Mouse (Mus musculus) testis, postnatal 10 days (tissue): Measurements from ENCODE around the gene Anapc15.

Experiments used
- DNase-seq: peaks from one replicate; pipeline ENCODE4 v3.0.0; 2021; ENCODE audit warnings: low spot score

The Anapc15 gene

DNA sequence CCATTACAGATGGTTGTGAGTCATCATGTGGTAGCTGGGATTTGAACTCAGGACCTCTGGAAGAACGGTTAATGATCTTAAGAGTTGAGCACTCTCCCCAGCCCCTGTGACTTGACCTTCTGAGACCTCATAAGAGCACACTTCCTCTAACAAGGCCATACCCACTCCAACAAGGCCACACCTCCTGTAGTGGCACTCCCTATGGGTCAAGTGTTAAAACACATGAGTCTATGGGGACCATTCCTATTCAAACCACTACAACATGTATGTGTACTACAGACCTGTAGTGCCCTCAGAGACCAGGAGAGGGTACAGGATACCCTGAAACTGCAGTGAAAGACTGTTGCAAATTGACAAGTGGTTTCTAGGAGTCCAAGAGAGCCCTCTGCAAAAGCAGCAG lies 15.6 kb upstream of the Anapc15 start:
- no peak for DNase-seq

DNA sequence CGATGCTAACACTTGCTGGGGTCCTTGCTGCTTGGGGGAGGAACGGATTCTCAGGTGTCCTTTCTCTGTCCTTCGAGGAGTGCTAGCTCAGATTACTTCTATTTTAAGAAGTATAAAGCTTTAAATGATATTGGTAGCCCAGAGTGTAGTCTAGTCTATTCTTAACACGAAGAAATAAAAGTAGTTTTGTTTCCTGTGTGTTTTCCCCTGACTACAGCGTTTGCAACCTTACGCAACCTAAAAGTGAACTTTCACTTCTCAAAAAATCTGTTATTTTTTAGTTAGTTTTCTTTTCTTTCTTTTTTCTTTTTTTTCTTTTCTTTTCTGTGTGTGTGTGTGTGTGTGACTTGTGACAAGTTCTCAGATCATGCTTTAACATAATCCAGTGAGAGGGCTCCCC lies 11.8 kb upstream of the Anapc15 start:
- no peak for DNase-seq

DNA sequence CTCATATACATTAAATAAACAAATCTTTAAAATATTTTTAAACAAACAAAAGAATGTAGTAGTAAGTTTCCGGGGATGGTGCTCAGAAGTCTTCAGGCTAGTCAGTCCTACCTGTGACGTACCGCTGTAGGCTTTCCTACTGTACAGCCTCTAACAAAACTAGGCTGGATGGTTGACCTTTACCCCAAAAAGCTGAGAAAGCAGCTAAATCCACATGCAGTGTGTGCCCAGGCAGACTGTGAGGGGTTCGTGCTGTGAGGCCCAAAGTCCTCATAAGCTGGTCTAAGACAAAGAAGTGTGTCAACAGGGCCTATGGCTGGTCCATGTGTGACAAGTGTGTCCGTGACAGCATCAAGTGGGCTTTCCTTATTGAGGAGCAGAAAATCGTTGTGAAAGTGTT lies 10.7 kb upstream of the Anapc15 start:
- no peak for DNase-seq

DNA sequence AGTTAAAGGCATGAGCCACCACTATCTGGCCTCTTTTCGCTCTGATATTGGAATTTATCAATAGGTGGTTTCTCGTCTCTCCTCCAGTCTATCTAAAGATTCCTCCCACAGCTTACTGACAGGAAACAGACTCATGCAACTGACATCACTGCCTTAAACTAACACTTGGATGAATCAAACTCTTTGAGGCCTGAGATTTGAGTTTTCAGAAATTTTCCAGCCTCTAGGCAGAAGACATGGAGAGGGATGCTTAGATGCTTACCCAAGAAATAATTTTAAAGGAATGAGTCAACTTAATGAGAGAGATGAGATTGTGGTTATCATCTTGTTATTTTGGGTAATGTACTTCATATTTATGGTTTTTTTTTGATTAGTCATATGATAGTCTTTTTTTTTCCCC lies 9.7 kb upstream of the Anapc15 start:
- no peak for DNase-seq

DNA sequence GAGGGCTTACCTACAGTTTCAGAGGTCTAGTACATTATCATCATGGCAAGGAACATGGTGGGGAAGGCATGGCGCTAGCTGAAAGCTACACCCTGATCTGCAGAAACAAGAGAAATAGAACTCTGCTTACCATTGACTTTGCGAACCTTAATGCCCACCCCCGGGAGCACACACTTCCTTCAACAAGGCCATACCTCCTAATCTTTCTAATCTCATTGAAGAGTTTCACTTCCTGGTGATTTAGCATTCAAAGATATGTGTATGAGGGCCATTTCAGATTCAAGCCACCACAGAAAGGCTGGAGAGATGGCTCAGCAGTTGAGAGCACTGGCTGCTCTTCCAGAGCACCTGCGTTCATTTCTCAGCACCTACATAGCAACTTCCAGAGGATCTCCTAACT lies 6.4 kb upstream of the Anapc15 start, which contains the start of gene Folr2:
Folr2 (minus strand) TSS at position 101 of the 400 bp plus-strand sequence.
- no peak for DNase-seq

DNA sequence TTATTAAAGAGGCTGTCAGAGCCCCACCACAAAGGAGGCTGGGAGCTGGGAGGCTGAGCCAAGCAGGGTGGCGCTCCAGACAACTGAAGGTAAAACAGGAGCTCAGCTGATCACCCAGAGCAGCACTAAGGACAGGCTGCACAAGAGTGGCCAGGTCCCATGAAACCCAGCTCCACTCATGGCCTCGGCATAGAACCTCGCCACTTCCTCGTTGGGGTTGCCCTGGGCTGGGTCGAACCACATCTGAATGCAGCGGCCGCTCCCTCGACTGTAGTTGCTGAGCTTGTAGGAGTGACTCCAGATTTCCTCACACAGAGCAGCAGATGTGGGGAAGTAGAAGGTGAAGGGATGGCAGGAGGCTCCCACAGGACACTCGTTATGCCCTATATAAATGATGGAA lies 5.2 kb upstream of the Anapc15 start:
- no peak for DNase-seq

DNA sequence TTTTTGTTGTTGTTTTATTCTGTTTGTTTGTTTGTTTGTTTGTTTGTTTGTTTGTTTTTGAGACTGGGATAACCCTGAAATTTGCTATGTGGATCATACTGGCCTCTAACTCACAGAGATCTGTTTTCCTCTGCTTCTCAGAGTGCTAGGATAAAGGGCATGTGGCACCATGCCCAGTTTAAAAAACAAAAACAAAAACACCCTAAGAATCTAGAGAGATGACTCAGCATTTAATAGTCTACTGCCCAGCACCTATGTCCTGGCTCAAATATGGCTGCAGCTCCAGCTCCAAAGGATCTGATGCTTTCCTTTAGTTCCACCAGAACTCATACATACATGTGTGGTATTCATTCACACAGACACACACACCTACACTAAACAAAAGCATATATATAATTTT lies 2.5 kb upstream of the Anapc15 start:
- DNase-seq, result no peak

DNA sequence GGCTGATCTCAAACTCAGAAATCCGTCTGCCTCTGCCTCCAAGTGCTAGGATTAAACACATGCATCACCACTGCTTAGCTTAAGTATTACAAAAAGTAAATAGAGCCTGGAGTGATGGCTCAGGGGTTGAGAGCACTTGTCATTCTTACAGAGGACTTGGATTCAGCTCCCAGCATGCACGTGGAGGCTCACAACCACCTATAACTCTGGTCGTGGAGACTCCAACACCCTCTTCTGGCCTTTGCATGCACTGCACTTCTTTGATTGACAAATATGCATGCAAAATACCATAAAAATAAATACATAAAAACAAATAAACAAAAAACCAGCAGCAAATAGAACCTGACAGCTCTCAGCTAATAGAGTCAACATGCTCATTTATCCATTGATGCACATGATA lies 1.2 kb upstream of the Anapc15 start:
- no peak for DNase-seq

DNA sequence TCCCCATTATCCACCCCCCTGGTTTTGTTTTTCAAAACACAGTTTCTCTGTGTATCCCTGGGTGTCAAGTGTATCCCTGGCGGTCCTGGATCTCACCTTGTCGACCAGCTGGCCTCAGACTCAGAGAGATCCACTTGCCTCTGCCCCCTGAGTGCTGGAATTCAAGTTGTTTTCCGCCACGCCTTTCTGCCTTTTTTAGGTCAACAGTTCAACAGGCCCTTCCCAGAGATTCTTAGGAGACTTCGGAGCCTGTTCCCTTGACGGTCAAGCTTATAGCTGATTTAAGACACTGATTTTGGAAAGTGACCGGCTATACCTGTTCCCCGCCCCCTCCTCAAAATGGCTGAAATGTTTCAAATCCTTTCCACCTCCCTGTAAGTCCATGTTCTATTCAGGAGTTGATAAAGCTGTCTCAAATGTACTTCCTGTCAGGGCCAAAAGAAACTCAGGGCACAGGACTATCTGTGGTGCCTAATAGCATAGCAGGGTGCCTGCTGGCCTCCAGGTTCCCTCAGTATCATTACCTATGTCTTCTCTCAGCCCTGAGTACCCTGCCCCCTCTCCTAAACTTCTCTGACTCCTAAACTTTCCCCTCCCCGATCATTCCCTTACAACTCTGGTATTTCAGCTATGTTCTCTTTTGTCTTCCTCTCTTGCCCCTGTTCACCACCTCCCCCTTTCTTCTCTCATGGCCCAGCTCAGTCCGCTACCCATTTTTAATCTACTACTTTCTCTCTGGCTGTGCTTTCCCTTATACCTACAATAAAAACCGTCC lies 3.2 kb downstream of the Anapc15 start:
- DNase-seq, result no peak

DNA sequence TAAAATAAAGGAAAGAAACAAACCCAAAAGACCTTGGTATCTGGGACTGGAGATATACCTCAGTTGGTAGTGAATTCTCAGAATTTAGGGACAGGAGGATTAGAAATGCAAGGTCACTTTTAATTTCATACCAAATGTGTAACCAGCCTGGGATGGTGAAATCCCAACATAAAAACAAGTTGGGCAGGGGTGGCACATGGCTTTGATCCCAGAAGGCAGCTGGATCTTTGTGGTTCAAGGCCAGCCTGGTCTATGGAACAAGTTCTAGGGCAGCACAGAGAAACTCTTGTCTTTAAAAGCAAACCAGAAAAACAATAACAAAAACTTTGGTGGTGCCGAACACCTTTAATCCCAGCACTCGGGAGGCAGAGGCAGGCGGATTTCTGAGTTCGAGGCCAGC lies 4.0 kb downstream of the Anapc15 start:
- DNase-seq, result no peak

DNA sequence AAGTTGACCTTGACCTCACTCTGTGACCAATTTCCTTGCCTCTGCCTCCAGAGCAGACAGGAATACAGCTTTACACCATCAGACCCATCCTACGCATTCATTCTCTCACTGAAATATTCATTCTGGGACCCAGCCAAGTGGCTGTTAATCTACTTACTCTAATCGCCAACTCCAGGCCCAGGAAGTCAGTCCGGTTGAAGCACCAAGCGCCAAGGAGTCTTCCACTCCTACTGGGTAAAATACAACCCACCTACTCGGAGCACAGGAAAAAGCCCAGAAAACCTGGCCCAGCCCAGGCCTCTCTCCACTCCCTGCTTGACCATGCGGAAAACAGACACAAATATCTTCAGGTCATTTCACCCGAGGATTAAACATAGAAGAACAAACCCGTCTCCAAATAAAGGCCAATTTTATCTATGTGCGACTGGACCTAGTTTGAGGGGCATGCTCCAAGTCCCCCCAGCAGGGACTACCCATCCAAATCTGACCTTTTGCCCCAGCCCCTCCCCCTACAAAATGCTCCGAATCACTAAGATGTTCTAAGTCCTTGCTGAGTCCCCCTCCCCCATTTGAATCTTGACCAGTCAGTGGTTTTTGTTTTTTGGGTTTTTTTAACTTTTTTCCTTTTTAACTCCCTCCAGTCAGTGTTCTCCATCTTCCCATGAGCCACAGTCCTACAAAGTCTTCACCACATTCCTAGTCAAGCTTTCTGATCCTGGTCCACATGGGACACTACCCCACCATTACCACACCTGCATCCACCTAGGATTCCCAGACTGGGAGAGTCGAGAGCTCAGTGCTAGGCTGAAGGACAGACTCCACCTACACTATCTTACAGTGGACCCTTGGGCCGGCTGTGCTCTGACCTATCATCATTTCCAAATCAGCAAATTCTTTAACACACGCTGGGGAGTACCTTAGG lies 5.0 kb downstream of the Anapc15 start:
- DNase-seq, result no peak

DNA sequence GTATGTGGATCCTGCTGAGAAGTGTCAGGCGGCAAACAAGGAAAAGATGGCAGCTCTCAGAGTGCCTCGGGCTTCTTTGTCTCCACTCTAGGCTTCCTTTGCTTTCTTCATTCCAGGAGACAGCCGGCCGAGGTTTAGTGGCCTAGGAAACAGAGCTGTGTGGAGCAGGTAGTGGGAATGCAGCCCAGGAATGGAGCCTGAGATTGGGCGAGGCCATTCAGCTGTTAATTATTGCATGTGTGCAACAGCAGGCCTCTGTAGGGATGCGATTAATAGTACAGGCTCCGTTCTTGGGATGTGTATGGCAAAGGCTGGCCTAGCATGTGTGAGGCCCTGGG lies 5.6 kb downstream of the Anapc15 start:
- DNase-seq, result no peak

DNA sequence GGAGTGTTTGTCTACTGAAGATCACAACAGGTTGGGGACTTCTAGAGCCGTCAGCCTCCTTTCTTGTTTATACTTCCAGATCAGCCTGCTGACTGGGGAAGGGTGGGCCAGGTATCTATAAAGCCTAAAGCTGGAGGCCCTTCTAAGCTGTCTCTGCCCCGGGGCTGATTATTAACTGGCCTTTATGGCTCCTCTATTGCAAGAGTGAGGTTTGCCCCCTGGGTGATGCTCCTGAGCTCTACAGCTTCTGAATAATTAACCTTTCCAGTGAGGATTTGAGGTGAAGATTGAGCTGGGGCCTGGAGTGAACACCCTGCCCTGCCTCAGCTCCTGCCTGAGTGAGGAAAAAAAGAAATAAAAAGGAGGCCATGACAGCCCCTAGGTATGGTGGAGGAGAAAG lies 7.1 kb downstream of the Anapc15 start, which contains the start of gene Folr1:
Folr1 (minus strand) TSS at position 160 of the 400 bp plus-strand sequence.
- no peak for DNase-seq

DNA sequence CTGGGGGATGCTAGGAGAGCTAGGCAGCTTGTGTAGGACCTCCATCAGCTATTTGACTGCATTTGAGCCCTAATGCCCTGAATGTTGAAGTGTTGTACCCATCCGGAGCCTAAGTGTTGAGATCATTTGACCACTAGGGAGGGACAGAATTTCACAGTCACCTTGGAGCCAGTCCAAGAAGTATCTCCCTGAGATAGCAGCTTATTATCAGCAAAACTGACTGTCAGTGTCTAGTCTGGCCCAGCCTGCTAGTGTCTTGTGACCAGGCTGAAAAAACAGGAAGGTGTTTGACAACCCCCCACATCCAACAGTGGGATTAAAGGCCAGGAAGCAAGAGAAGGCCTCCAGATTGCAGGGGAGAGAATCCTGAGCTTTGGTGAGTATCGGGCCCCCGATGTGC lies 7.8 kb downstream of the Anapc15 start:
- no peak for DNase-seq

DNA sequence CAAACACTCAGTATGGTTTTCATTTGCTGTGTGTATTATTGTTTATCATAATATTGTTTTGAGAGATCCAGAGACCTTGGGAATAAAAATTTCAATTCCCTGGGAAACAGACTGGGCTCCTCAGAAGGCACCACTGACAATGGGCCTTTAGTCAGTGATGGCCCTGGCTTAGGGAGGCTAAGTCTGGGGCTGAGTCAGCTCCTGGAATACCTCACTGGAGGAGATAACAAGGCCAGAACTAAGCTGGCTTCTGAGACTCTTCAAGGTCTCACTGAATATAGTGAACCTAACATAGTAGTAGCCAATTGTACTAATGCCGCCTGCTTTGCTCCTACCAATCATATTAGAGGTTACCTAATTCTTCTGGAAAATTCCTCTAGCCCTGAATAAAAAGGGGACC lies 12.5 kb downstream of the Anapc15 start:
- no peak for DNase-seq

DNA sequence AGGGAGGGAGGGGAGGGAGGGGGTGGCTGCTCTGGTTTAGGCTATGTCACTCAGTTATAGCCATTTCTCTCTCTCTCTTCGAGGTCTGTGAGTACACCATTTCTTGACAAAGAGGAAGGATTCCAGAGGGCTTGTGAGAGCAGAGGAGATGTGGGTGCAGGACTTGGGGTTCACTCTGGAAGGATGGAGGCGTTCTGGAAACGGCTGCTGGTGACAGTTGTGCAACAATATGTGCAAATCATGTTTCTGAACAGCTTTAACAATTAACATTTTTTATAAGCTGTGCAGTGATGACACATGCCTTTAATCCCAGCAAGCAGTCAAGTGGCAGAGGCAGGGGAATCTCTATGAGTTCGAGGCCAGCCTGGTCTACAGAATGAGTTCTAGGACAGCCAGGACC lies 17.3 kb downstream of the Anapc15 start:
- DNase-seq, result no peak

DNA sequence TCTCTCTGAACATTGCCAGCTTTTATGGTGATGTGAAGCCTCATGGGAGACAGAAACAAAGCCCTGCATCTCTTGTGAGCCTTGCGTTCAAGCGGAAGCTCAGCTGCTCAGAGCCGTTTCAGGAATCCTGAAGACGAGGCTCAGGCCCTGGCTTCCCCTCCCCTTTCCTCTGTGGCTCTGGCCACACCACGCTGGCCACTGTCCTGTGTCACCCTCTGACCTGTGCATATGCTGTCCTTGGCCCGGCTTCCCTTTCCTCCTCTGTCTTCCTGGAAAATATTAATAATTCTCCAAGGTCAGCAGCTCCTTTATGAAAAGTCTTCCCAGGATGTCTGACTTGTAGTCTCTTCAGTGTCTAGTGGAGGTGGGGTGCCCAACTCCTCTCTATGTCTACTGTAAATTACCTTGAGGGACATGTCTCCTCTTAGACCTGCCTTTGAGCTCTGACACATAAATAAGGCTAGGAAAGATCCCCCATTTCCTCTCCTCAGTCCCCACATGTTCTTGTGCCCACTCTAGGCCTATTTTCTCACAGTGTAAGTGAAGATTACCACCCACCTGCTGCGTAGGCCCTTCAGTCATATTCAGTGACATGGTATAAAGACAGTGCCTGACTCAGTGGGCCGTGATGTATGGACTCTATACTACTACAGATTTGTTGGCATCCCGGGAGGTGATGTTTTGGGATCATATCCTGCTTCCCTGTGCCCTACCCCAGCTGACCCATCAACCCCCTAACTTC lies 19.1 kb downstream of the Anapc15 start:
- no peak for DNase-seq

DNA sequence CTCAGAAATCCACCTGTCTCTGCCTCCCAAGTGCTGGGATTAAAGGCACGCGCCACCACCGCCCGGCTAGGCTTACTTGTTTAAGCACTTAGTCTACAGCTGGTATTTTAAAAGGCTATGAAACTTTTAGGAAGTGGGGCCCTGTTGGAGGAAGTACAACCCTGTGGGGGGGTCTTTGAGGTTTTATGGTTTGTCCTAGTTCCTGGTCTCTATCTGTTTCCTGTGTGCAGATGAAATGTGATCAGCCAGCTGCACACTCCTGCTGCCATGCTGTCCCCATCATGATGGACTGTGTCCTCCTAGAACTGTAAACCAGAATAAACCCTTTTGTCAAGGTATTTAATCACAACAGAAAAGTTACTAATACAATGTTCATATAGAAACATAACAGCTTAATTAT lies 20.6 kb downstream of the Anapc15 start:
- DNase-seq, result no peak

DNA sequence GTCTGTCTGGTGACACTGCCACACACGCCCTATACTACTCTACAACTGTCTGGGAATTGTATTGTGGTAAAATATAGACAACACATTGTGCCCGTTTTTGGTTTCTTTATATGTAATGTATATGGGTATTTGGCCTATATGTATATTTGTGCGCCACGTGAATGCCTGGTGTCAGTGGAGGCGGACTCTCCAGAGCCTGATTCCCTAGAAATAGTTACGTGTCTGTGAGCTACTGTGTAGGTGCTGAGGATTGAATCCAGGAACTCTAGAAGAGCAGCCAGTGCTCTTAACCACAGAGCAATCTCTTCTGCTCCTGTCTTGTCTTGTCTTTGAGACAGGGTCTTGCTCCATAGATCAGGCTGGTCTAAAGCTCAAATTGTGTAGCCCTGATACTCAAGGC lies 22.8 kb downstream of the Anapc15 start:
- no peak for DNase-seq

DNA sequence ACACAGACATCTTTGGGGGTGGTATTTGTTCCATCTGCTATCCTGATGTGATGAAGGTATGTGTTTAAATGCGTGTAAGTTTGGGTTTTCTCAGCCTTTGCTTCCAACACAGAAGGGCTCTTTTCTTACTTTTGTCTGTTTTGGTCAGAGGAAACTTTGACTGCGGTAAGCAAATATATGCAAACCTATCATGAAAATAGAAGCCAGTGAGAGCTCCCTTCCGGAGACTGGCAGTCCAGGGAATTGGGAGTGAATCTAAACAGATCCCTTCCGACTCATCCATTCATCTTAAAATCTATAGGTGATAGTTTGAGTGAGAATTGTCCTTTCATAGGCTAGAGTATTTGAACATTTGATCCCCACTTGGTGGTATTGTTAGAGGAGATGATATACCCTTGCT lies 24.9 kb downstream of the Anapc15 start:
- no peak for DNase-seq

DNA sequence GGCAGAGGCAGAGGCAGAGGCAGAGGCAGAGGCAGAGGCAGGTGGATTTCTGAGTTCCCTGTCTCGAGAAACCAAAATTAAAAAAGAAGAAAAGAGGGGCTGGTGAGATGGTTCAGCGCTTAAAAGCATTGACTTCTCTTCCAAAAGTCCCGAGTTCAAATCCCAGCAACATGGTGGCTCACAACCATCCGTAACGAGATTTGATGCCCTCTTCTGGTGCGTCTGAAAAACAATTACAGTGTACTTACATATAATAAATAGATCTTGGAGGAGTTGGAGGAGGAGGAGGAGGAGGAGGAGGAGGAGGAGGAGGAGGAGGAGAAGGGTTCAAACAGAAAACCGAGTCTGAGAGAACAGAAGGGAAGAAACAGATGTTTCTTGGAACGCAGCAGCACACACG lies 32.2 kb downstream of the Anapc15 start:
- no peak for DNase-seq
